Mouse (Mus musculus) heart, postnatal 0 days (tissue): Measurements from ENCODE around the gene Reps1.

Source experiments
- CTCF ChIP-seq: IDR thresholded peaks from 2 replicates; pipeline ENCODE4 v1.5.1; 2016; ENCODE audit warnings: antibody characterized with exemption, control low read depth, low read depth
- EP300 ChIP-seq: IDR thresholded peaks from 2 replicates; pipeline ENCODE4 v1.6.1; 2016; ENCODE audit warnings: antibody characterized with exemption, low read depth

DNA sequence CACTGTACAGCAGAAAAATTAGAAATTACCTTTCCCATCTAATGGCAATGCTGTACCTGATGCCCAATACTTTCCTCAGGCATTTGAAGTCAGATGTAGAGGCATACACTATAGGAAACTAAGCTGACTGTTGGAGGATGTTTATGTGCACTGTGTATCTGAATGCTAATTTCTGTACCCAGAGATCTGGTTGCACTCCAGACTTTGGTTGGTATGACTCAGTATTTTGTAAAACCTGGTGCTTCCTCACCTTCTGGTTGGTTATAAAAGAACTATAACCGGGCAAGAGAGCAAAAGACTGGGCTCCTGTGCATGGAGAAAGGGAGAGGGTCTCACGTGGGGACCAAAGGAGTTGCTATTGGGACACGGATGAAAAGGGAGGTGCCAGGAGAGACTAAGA, 48.4 kb upstream of the Reps1 start:
- TF ChIP-seq CTCF (no peak), EP300 (no peak)
